Mouse (Mus musculus) stomach, embryonic 16.5 days (tissue): ENCODE results near the gene Dcaf15. TPM values are rescaled to one million over a fixed set of nuclear protein-coding genes. Genes with fewer than 3 reads are reported as not detected.

ENCODE experiments used
- ATAC-seq: fragments of 200-750 bp; cut with Nextera tagmentation; 2 replicates; pipeline ENCODE4 v1.8.0; 2017; ENCODE audit warnings: moderate number of reproducible peaks, moderate TSS enrichment; ENCODE audit not compliant: insufficient read depth, low FRiP score
- H3K27ac ChIP-seq: fragments of 300-500 bp; sonication (generic); 2 replicates; pipeline ENCODE4 v1.5.1; 2014; ENCODE audit warnings: low read length
- H3K27me3 ChIP-seq: fragments of 300-500 bp; sonication (generic); 2 replicates; pipeline ENCODE4 v1.6.1; 2014; ENCODE audit warnings: low read length, control low read depth, mixed read lengths; ENCODE audit not compliant: control insufficient read depth, insufficient read depth
- H3K36me3 ChIP-seq: fragments of 300-500 bp; sonication (generic); 2 replicates; pipeline ENCODE4 v1.6.1; 2014; ENCODE audit warnings: low read length; ENCODE audit not compliant: control insufficient read depth, insufficient read depth
- H3K4me1 ChIP-seq: fragments of 300-500 bp; sonication (generic); 2 replicates; pipeline ENCODE4 v1.6.1; 2014; ENCODE audit warnings: low read length, control low read depth, mixed read lengths; ENCODE audit not compliant: control insufficient read depth, insufficient read depth
- H3K4me2 ChIP-seq: fragments of 300-500 bp; sonication (generic); 2 replicates; pipeline ENCODE4 v1.6.1; 2014; ENCODE audit warnings: low read depth, low read length, mixed read lengths
- H3K4me3 ChIP-seq: fragments of 300-500 bp; sonication (generic); replicated peaks from 2 replicates; pipeline ENCODE4 v1.5.1; 2014; ENCODE audit warnings: mild to moderate bottlenecking, low read length
- H3K9ac ChIP-seq: fragments of 300-500 bp; sonication (generic); 2 replicates; pipeline ENCODE4 v1.6.1; 2014; ENCODE audit warnings: low read length
- H3K9me3 ChIP-seq: fragments of 300-500 bp; sonication (generic); replicated peaks from 2 replicates; pipeline ENCODE4 v1.6.1; 2016; ENCODE audit warnings: low read length, control low read depth; ENCODE audit not compliant: control insufficient read depth
- WGBS: fragments of 180-500 bp; shearing (Covaris S2); extraction: QIAGEN DNeasy Blood & Tissue Kit; methylation state at CpG from one replicate; pipeline ENCODE4 v1.1.7; 2014; 5-methylcytosine and 5-hydroxymethylcytosine counted together
- polyA plus RNA-seq: library from polyadenylated mRNA; unstranded; fragments of >200 nt; fragmentation: Nextera tagmentation; extraction: Ambion mirVana; gene quantifications from 2 replicates; pipeline ENCODE4 v1.2.1, GENCODE M21; 2015

Gene Dcaf15
- polyA plus RNA-seq, 1 experiment from 2014 or later = 6.4 TPM

DNA sequence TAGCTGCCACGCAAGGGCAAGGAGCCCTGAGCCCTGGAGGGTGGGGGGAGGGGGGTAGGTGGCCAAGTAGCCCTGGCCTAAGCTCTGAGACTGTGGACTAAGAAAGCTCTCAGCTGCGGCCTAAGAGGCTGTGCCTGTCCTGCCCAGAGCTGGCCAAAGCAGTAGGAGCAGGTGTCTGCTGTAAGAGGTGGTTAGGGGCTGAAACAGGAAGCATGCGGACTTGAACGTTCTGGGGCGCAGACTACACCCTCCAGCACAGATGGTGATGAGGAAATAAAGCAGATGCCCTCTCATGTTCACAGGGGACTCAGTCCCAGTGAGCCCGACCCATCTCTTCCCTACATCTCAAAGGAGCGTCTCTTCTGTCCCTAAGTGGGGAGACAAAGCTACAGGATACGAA, 27.7 kb upstream of the Dcaf15 start:
- Histone ChIP-seq H3K9ac (no peak overlapping the region), H3K4me3 (no peak overlapping the region), H3K4me1 (no peaks in the 10 kb centered on the region), H3K27me3 (no peaks in the 10 kb centered on the region), H3K9me3 (no peaks in the 10 kb centered on the region), H3K27ac (no peak overlapping the region), H3K36me3 (0 out of 2 replicates have a peak, but pooled peaks cover 8% of the 10 kb centered on the region), H3K4me2 (no peak overlapping the region)
- no peak for ATAC-seq
- WGBS = 82% methylated on average over 8 of the region's 8 CpGs

DNA sequence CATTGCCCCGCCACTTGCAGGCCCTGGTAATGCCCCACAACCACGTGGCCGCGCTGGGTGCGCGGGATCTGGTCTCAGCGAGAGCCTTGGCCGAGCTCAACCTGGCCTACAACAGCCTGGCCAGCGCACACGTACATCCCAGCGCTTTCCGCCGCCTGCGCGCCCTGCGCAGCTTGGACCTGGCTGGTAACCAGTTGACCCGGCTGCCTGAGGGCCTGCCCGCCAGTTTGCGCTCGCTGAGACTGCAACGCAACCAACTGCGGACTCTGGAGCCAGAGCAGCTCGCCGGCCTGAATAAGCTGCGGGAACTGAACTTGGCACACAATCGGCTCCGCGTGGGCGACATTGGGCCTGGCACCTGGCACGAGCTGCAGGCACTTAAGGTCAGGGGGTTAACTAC, 26.2 kb upstream of the Dcaf15 start:
- 48% methylated on average over 30 of the region's 30 CpGs for WGBS
- no peak for ATAC-seq
- Histone ChIP-seq H3K4me2 (no peak overlapping the region), H3K27ac (no peak overlapping the region), H3K4me3 (no peak overlapping the region), H3K9ac (no peak overlapping the region), H3K4me1 (no peaks in the 10 kb centered on the region), H3K27me3 (no peaks in the 10 kb centered on the region), H3K36me3 (0 out of 2 replicates have a peak, but pooled peaks cover 7% of the 10 kb centered on the region), H3K9me3 (no peaks in the 10 kb centered on the region)

DNA sequence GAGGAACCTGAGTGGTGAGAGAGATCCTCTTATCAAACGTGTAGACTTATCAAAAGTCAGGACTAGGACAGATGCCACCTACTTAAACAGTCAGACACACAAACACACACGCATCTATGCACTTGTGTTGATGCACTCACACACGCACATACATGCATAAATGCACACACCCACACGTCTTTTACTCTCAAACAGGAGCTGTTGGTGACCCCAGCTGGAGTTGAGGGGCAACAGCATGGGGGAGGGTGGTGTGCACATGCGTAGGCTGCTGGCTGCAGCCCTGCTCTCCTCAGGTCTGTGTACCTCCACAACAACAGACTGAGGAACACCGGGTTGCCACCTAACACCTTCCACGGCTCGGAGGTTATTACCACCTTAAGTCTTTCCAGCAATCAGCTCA, 23.7 kb upstream of the Dcaf15 start:
- Histone ChIP-seq H3K4me2 (no peak overlapping the region), H3K4me1 (no peaks in the 10 kb centered on the region), H3K27me3 (no peaks in the 10 kb centered on the region), H3K9ac (no peak overlapping the region), H3K36me3 (no peaks in the 10 kb centered on the region), H3K27ac (no peak overlapping the region), H3K4me3 (no peak overlapping the region), H3K9me3 (no peaks in the 10 kb centered on the region)
- no peak for ATAC-seq
- 55% methylated on average over 8 of the region's 8 CpGs for WGBS

DNA sequence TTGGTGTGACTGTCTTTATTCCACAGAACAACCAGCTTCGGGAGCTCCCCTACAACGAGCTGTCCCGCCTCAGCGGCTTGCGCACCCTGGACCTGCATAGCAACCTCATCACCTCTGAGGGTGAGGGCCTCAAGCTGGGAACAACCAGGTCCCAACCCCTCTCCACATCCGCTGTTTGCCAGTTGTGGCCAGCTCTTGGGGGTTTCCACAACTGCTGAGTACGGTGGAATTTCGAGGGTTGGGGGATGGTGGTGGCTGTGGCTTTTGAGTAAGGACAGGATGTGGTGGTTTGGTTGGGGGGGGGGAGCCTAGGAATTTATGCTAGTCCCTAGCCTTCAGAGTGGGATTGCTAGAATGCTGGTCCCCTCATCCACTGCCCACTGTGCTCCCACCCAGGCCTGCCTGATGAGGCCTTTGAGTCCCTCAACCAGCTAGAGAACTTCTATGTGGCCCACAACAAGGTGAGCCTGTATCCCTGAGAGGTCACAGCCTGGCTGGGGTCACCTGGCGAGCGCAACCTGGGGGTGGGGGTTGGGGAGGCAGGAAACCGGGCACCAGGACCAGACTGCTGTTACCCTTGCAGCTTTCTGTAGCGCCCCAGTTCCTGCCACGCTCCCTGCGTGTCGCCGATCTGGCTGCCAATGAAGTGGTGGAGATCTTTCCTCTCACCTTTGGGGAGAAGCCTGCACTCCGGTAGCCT, 22.8 kb upstream of the Dcaf15 start:
- Histone ChIP-seq H3K4me1 (no peaks in the 10 kb centered on the region), H3K4me3 (no peak overlapping the region), H3K9ac (no peak overlapping the region), H3K36me3 (no peaks in the 10 kb centered on the region), H3K27ac (no peak overlapping the region), H3K4me2 (no peak overlapping the region), H3K9me3 (no peaks in the 10 kb centered on the region), H3K27me3 (no peaks in the 10 kb centered on the region)
- WGBS = 63% methylated on average over 17 of the region's 17 CpGs
- no peak for ATAC-seq

DNA sequence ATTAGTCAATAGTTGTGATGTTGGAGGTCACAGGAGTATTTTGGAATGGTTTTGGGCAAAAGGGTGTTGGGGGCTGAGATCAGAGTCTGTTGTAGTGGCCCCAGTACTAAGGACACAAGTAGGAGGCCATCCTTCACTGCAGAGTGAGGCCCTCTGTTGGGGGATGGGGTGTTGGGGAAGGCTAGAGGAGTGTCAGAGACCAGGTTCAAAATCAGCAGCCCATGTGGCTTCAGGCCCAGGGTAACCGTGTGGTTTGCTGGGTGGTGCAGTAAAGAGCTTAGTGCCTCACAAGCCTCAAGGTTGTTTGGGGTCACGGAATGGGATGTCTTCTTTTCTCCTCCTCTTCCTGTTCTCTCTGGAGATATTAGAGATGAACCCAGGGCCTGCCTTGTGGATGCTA, 22.2 kb upstream of the Dcaf15 start:
- Histone ChIP-seq H3K27me3 (no peaks in the 10 kb centered on the region), H3K4me2 (no peak overlapping the region), H3K9ac (no peak overlapping the region), H3K36me3 (no peaks in the 10 kb centered on the region), H3K4me3 (no peak overlapping the region), H3K4me1 (no peaks in the 10 kb centered on the region), H3K9me3 (no peaks in the 10 kb centered on the region), H3K27ac (no peak overlapping the region)
- ATAC-seq = no peak
- WGBS = 74% methylated on average over 2 of the region's 2 CpGs

GRCm38 (mm10) chr8:84125656-84126055, 21.1 kb upstream of the Dcaf15 start, which contains the start of gene Podnl1:
Gene Podnl1, plus strand, starts transcription at chr8:84125989.
- no peaks in the 10 kb centered on the region for H3K27me3 ChIP-seq
- H3K27ac ChIP-seq = no peak within 1 kb of the TSS
- no peaks in the 10 kb centered on the region for H3K4me1 ChIP-seq
- no peak within 1 kb of the TSS for H3K4me3 ChIP-seq
- 46% methylated on average over 9 of the region's 9 CpGs for WGBS
- no peak within 1 kb of the TSS for H3K9ac ChIP-seq
- 0 out of 2 replicates have a peak, but pooled peaks have one; percentile 37 for ATAC-seq
- H3K36me3 ChIP-seq = no peaks in the 10 kb centered on the region
- no peaks in the 10 kb centered on the region for H3K9me3 ChIP-seq
- no peak within 1 kb of the TSS for H3K4me2 ChIP-seq

- no peaks in the 10 kb centered on the region for H3K9me3 ChIP-seq
- H3K27ac ChIP-seq = no peak overlapping the region
- H3K27me3 ChIP-seq = no peaks in the 10 kb centered on the region
- WGBS = 80% methylated on average over 3 of the region's 3 CpGs
- H3K4me1 ChIP-seq = no peaks in the 10 kb centered on the region
- no peak for ATAC-seq
- H3K36me3 ChIP-seq = no peaks in the 10 kb centered on the region
- no peak overlapping the region for H3K4me2 ChIP-seq
- no peak overlapping the region for H3K9ac ChIP-seq
- no peak overlapping the region for H3K4me3 ChIP-seq
Observed at GRCm38 (mm10) chr8:84122151-84122550, 17.6 kb upstream of the Dcaf15 start.

DNA sequence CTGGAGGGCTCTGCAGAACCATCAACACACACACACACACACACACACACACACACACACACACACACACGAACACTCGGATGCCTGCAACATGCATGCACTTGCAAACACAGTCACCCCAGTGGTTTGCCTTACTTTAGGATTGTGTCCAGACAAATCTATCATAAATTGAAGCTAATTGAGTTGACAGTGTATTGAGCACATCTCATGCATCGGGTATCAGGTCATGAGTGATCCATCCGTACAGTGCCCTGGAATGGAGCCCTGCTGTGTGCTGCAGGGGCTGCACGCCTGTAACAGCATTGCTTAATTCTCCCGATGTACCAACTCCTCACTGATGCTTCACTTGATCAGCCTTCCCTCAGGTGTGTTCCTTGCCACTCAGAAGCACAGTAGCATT, 11.1 kb upstream of the Dcaf15 start:
- H3K36me3 ChIP-seq = no peaks in the 10 kb centered on the region
- ATAC-seq = no peak
- no peaks in the 10 kb centered on the region for H3K9me3 ChIP-seq
- H3K9ac ChIP-seq = no peak overlapping the region
- WGBS = 85% methylated on average over 6 of the region's 6 CpGs
- H3K4me2 ChIP-seq = no peak overlapping the region
- no peaks in the 10 kb centered on the region for H3K27me3 ChIP-seq
- no peak overlapping the region for H3K27ac ChIP-seq
- no peaks in the 10 kb centered on the region for H3K4me1 ChIP-seq
- H3K4me3 ChIP-seq = no peak overlapping the region

DNA sequence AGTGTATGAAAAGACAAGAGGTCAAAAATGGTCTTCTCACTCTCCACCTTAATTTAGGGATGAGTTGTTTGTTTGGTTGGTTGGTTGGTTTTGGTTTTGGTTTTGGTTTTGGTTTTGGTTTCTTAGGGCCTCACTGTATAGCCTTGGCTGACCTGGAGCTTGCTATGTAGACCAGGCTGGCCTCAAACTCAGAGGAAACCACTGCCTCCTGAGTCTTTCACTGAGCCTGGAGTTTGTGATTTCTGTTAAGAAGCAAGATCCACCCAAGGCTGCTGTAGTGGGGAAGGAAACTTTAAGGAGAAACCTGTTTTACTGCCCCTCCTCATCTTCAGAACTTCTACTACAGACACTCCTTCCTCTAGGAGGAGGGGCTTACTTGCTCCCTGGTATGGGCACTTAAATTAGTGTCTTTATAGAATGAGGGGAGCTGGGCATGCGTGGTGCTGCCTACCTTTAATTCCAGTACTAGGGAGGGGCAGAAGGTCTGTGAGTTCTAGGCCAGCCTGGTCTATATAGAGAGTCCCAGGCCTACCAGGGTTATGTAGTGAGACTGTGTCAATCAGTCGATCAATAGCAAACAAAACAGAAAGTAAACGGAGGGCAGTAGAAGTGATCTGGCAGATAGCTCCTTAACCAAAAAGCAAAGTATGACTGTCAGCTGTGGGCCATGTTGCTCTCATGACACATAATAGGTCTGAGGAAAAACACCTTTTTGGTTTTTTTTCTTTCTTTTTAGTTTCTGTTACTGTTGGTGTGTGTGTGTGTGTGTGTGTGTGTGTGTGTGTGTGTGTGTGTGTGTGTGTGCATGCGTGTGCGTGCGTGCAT, 1.9 kb upstream of the Dcaf15 start:
- H3K4me2 ChIP-seq = no peak overlapping the region
- no peaks in the 10 kb centered on the region for H3K9me3 ChIP-seq
- 87% methylated on average over 6 of the region's 6 CpGs for WGBS
- no peak for ATAC-seq
- no peak overlapping the region for H3K4me3 ChIP-seq
- H3K27me3 ChIP-seq = no peaks in the 10 kb centered on the region
- H3K36me3 ChIP-seq = peaks cover 7% of the 10 kb centered on the region; the same call in 1 of the 2 replicates
- H3K4me1 ChIP-seq = peaks cover 21% of the 10 kb centered on the region
- no peak overlapping the region for H3K9ac ChIP-seq
- no peak overlapping the region for H3K27ac ChIP-seq
